Mouse (Mus musculus): ENCODE data around the gene Tnxb. TPM values are rescaled to one million over a fixed set of nuclear protein-coding genes. Genes with fewer than 3 reads are reported as not detected.

Gene Tnxb
- polyA plus RNA-seq, 1 experiment from 2014 or later: 0.85 TPM

- no peaks in the 10 kb centered on the region; the same call in 1 of the 2 replicates for H3K36me3 ChIP-seq (ENCODE audit: insufficient read depth, low read length)
- H3K9ac ChIP-seq (replicated peaks; ENCODE audit: low read depth): peak overlapping the region; percentile 62
- under 1% methylated on average over 32 of the region's 45 CpGs for WGBS
- DNase-seq (ENCODE audit: low spot score) (peak; percentile 94), ATAC-seq (peak; percentile 86)
- H3K4me1 ChIP-seq (ENCODE audit: insufficient read depth, low read depth, low read length): peaks cover 21% of the 10 kb centered on the region; the same call in 1 of the 2 replicates
- no peaks in the 10 kb centered on the region for H3K9me3 ChIP-seq (ENCODE audit: low read length)
- TF ChIP-seq CTCF (IDR thresholded peaks at IDR 0.05) (no peak; the same call in 1 of the 2 replicates), EP300 (IDR thresholded peaks at IDR 0.05) (no peak)
- H3K27ac ChIP-seq (ENCODE audit: low read length): peak overlapping the region; percentile 90
- peak overlapping the region; percentile 60 for H3K4me3 ChIP-seq (ENCODE audit: low read depth, low read length)
- peaks cover 23% of the 10 kb centered on the region for H3K27me3 ChIP-seq (replicated peaks; ENCODE audit: insufficient read depth, low read length)
- peak overlapping the region; percentile 62 for H3K4me2 ChIP-seq (replicated peaks; ENCODE audit: low read depth, low read length)
These were observed 43.0 kb upstream of the Tnxb start for GRCm38 (mm10) chr17:34627093-34627942.

- TF ChIP-seq EP300 (IDR thresholded peaks at IDR 0.05) (peak; percentile 52; the same call in 1 of the 2 replicates), CTCF (IDR thresholded peaks at IDR 0.05) (0 out of 2 replicates have a peak, but pooled peaks have one; percentile 7)
- Histone ChIP-seq H3K9ac (replicated peaks; ENCODE audit: low read depth) (peak within 1 kb of the TSS; percentile 46), H3K4me2 (replicated peaks; ENCODE audit: low read depth, low read length) (peak within 1 kb of the TSS; percentile 62), H3K4me3 (ENCODE audit: low read depth, low read length) (peak within 1 kb of the TSS; percentile 60), H3K9me3 (ENCODE audit: low read length) (no peaks in the 10 kb centered on the region), H3K36me3 (ENCODE audit: insufficient read depth, low read length) (no peaks in the 10 kb centered on the region), H3K4me1 (ENCODE audit: insufficient read depth, low read depth, low read length) (peaks cover 21% of the 10 kb centered on the region; the same call in 1 of the 2 replicates), H3K27ac (ENCODE audit: low read length) (peak within 1 kb of the TSS; percentile 90), H3K27me3 (replicated peaks; ENCODE audit: insufficient read depth, low read length) (peaks cover 26% of the 10 kb centered on the region)
- 5% methylated on average over 29 of the region's 29 CpGs for WGBS
- DNase-seq (ENCODE audit: low spot score) (no peak), ATAC-seq (peak; percentile 32)
These were observed 42.2 kb upstream of the Tnxb start, which contains the start of gene Ppt2 for GRCm38 (mm10) chr17:34627943-34628643. TSS of gene Ppt2 (minus strand) at chr17:34628510.

- no peak for TF ChIP-seq EP300 (IDR thresholded peaks at IDR 0.05)
- no peak for TF ChIP-seq CTCF (IDR thresholded peaks at IDR 0.05)
- DNase-seq (ENCODE audit: low spot score) (no peak), ATAC-seq (no peak)
- Histone ChIP-seq H3K27me3 (replicated peaks; ENCODE audit: insufficient read depth, low read length) (peaks cover 32% of the 10 kb centered on the region), H3K4me2 (replicated peaks; ENCODE audit: low read depth, low read length) (peak overlapping the region; percentile 62), H3K4me1 (ENCODE audit: insufficient read depth, low read depth, low read length) (peaks cover 21% of the 10 kb centered on the region; the same call in 1 of the 2 replicates), H3K27ac (ENCODE audit: low read length) (no peak overlapping the region; the same call in 1 of the 2 replicates), H3K9ac (replicated peaks; ENCODE audit: low read depth) (0 out of 2 replicates have a peak overlapping the region, but pooled peaks have one; percentile 46), H3K4me3 (ENCODE audit: low read depth, low read length) (no peak overlapping the region), H3K9me3 (ENCODE audit: low read length) (no peaks in the 10 kb centered on the region), H3K36me3 (ENCODE audit: insufficient read depth, low read length) (no peaks in the 10 kb centered on the region)
- WGBS: 28% methylated on average over 5 of the region's 5 CpGs
These were observed 41.7 kb upstream of the Tnxb start for GRCm38 (mm10) chr17:34628644-34628967.

GRCm38 (mm10) chr17:34629221-34629751 lies 41.0 kb upstream of the Tnxb start, which contains the start of gene Prrt1:
TSS of gene Prrt1 (plus strand) at chr17:34629533.
- Histone ChIP-seq H3K4me3 (ENCODE audit: low read depth, low read length) (peak within 1 kb of the TSS; percentile 60), H3K4me2 (replicated peaks; ENCODE audit: low read depth, low read length) (peak within 1 kb of the TSS; percentile 62), H3K9me3 (ENCODE audit: low read length) (no peaks in the 10 kb centered on the region), H3K27ac (ENCODE audit: low read length) (peak within 1 kb of the TSS; percentile 90; the same call in 1 of the 2 replicates), H3K27me3 (replicated peaks; ENCODE audit: insufficient read depth, low read length) (peaks cover 38% of the 10 kb centered on the region), H3K9ac (replicated peaks; ENCODE audit: low read depth) (0 out of 2 replicates have a peak within 1 kb of the TSS, but pooled peaks have one; percentile 46), H3K36me3 (ENCODE audit: insufficient read depth, low read length) (no peaks in the 10 kb centered on the region), H3K4me1 (ENCODE audit: insufficient read depth, low read depth, low read length) (peaks cover 21% of the 10 kb centered on the region; the same call in 1 of the 2 replicates)
- TF ChIP-seq CTCF (IDR thresholded peaks at IDR 0.05) (no peak), EP300 (IDR thresholded peaks at IDR 0.05) (no peak)
- 5% methylated on average over 16 of the region's 16 CpGs for WGBS
- DNase-seq (ENCODE audit: low spot score) (no peak), ATAC-seq (no peak)

- Histone ChIP-seq H3K4me3 (ENCODE audit: low read depth, low read length) (no peak overlapping the region), H3K4me2 (replicated peaks; ENCODE audit: low read depth, low read length) (peak overlapping the region; percentile 43), H3K36me3 (ENCODE audit: insufficient read depth, low read length) (no peaks in the 10 kb centered on the region), H3K9me3 (ENCODE audit: low read length) (no peaks in the 10 kb centered on the region), H3K4me1 (ENCODE audit: insufficient read depth, low read depth, low read length) (peaks cover 21% of the 10 kb centered on the region; the same call in 1 of the 2 replicates), H3K27me3 (replicated peaks; ENCODE audit: insufficient read depth, low read length) (peaks cover 42% of the 10 kb centered on the region), H3K9ac (replicated peaks; ENCODE audit: low read depth) (no peak overlapping the region), H3K27ac (ENCODE audit: low read length) (no peak overlapping the region)
- TF ChIP-seq EP300 (IDR thresholded peaks at IDR 0.05) (no peak), CTCF (IDR thresholded peaks at IDR 0.05) (no peak)
- 24% methylated on average over 12 of the region's 12 CpGs for WGBS
- ATAC-seq (no peak), DNase-seq (ENCODE audit: low spot score) (no peak)
These were observed 40.3 kb upstream of the Tnxb start for GRCm38 (mm10) chr17:34629796-34630603.
